Mouse (Mus musculus) forebrain, embryonic 13.5 days (tissue): Measurements from ENCODE around the gene Trp53rkb. TPM values are rescaled to one million over a fixed set of nuclear protein-coding genes. Genes with fewer than 3 reads are reported as not detected.

ENCODE experiments used
- ATAC-seq: fragments of 200-750 bp; cut with Nextera tagmentation; 2 replicates; pipeline ENCODE4 v1.8.0; 2017
- H3K27ac ChIP-seq: fragments of 300-500 bp; sonication (generic); 2 replicates; pipeline ENCODE4 v1.5.1; 2015; ENCODE audit warnings: inconsistent platforms, mild to moderate bottlenecking, moderate library complexity
- H3K27me3 ChIP-seq: fragments of 300-500 bp; sonication (generic); 2 replicates; pipeline ENCODE4 v1.6.1; 2015; ENCODE audit warnings: mild to moderate bottlenecking, inconsistent platforms
- H3K36me3 ChIP-seq: fragments of 300-500 bp; sonication (generic); 2 replicates; pipeline ENCODE4 v1.6.1; 2015; ENCODE audit warnings: mild to moderate bottlenecking, inconsistent platforms; ENCODE audit not compliant: poor library complexity, severe bottlenecking
- H3K4me1 ChIP-seq: fragments of 300-500 bp; sonication (generic); 2 replicates; pipeline ENCODE4 v1.6.1; 2015; ENCODE audit warnings: inconsistent platforms
- H3K4me2 ChIP-seq: fragments of 300-500 bp; sonication (generic); 2 replicates; pipeline ENCODE4 v1.6.1; 2015; ENCODE audit warnings: inconsistent platforms, mild to moderate bottlenecking, moderate library complexity
- H3K4me3 ChIP-seq: fragments of 300-500 bp; sonication (generic); 2 replicates; pipeline ENCODE4 v1.5.1; 2015; ENCODE audit warnings: mild to moderate bottlenecking, inconsistent platforms
- H3K9ac ChIP-seq: fragments of 300-500 bp; sonication (generic); 2 replicates; pipeline ENCODE4 v1.6.1; 2015; ENCODE audit warnings: mild to moderate bottlenecking, inconsistent platforms
- H3K9me3 ChIP-seq: fragments of 300-500 bp; sonication (generic); replicated peaks from 2 replicates; pipeline ENCODE4 v1.6.1; 2016; ENCODE audit warnings: inconsistent platforms
- WGBS: fragments of 180-500 bp; shearing (Covaris S2); methylation state at CpG from one replicate; pipeline ENCODE4 v1.1.7; 2015; 5-methylcytosine and 5-hydroxymethylcytosine counted together
- polyA plus RNA-seq: library from polyadenylated mRNA; unstranded; fragments of >200 nt; fragmentation: Nextera tagmentation; extraction: Ambion mirVana; gene quantifications from 2 replicates; pipeline ENCODE4 v1.2.1, GENCODE M21; 2015

The Trp53rkb gene
- polyA plus RNA-seq, 1 experiment from 2014 or later = 6.7 TPM

GRCm38 (mm10) chr2:166801436-166801835 lies 9.1 kb downstream of the Trp53rkb start:
- Histone ChIP-seq H3K4me1 (peaks cover 9% of the 10 kb centered on the region), H3K27ac (no peak overlapping the region), H3K9me3 (no peaks in the 10 kb centered on the region), H3K27me3 (no peaks in the 10 kb centered on the region), H3K4me2 (no peak overlapping the region), H3K4me3 (no peak overlapping the region), H3K36me3 (peaks cover 30% of the 10 kb centered on the region), H3K9ac (no peak overlapping the region)
- no peak for ATAC-seq
- 68% methylated on average over 2 of the region's 2 CpGs for WGBS

- ATAC-seq = no peak
- peaks cover 15% of the 10 kb centered on the region for H3K4me1 ChIP-seq
- peaks cover 12% of the 10 kb centered on the region for H3K36me3 ChIP-seq
- H3K4me3 ChIP-seq = no peak overlapping the region
- WGBS = 91% methylated on average over 3 of the region's 3 CpGs
- no peaks in the 10 kb centered on the region for H3K27me3 ChIP-seq
- no peak overlapping the region for H3K4me2 ChIP-seq
- no peak overlapping the region for H3K9ac ChIP-seq
- no peaks in the 10 kb centered on the region for H3K9me3 ChIP-seq
- H3K27ac ChIP-seq = no peak overlapping the region
Observed at GRCm38 (mm10) chr2:166803298-166803697, 11.0 kb downstream of the Trp53rkb start.

- under 1% methylated on average over 72 of the region's 76 CpGs for WGBS
- Histone ChIP-seq H3K9me3 (no peaks in the 10 kb centered on the region), H3K4me1 (peaks cover 15% of the 10 kb centered on the region), H3K36me3 (no peaks in the 10 kb centered on the region), H3K27ac (no peak within 1 kb of the TSS), H3K4me2 (peak within 1 kb of the TSS; percentile 85), H3K9ac (peak within 1 kb of the TSS; percentile 85), H3K27me3 (no peaks in the 10 kb centered on the region), H3K4me3 (peak within 1 kb of the TSS; percentile 73)
- ATAC-seq = peak; percentile 87
Observed at GRCm38 (mm10) chr2:166805250-166806172, 13.2 kb downstream of the Trp53rkb start, which contains the start of gene Arfgef2. Gene Arfgef2 (plus strand): TSS chr2:166805588.

- Histone ChIP-seq H3K4me2 (peak overlapping the region; percentile 85), H3K4me3 (peak overlapping the region; percentile 73), H3K36me3 (no peaks in the 10 kb centered on the region), H3K27ac (no peak overlapping the region), H3K9me3 (no peaks in the 10 kb centered on the region), H3K9ac (peak overlapping the region; percentile 85), H3K27me3 (no peaks in the 10 kb centered on the region), H3K4me1 (peaks cover 15% of the 10 kb centered on the region)
- WGBS = 29% methylated on average over 14 of the region's 14 CpGs
- no peak for ATAC-seq
Observed at GRCm38 (mm10) chr2:166806173-166806705, 13.9 kb downstream of the Trp53rkb start.

- WGBS = 89% methylated on average over 6 of the region's 6 CpGs
- no peak for ATAC-seq
- no peak overlapping the region for H3K9ac ChIP-seq
- peaks cover 15% of the 10 kb centered on the region for H3K4me1 ChIP-seq
- no peak overlapping the region for H3K27ac ChIP-seq
- peak overlapping the region; percentile 85; the same call in 1 of the 2 replicates for H3K4me2 ChIP-seq
- H3K27me3 ChIP-seq = no peaks in the 10 kb centered on the region
- no peaks in the 10 kb centered on the region for H3K9me3 ChIP-seq
- no peaks in the 10 kb centered on the region for H3K36me3 ChIP-seq
- 0 out of 2 replicates have a peak overlapping the region, but pooled peaks have one; percentile 73 for H3K4me3 ChIP-seq
Observed at GRCm38 (mm10) chr2:166806813-166807212, 14.5 kb downstream of the Trp53rkb start.

- WGBS = 89% methylated on average over 5 of the region's 5 CpGs
- Histone ChIP-seq H3K4me1 (peaks cover 15% of the 10 kb centered on the region), H3K9me3 (no peaks in the 10 kb centered on the region), H3K4me2 (no peak overlapping the region), H3K27me3 (no peaks in the 10 kb centered on the region), H3K4me3 (no peak overlapping the region), H3K36me3 (no peaks in the 10 kb centered on the region), H3K9ac (no peak overlapping the region), H3K27ac (no peak overlapping the region)
- ATAC-seq = no peak
Observed at GRCm38 (mm10) chr2:166809499-166809898, 17.2 kb downstream of the Trp53rkb start.

- 80% methylated on average over 10 of the region's 10 CpGs for WGBS
Observed at GRCm38 (mm10) chr2:166810821-166811220, 18.5 kb downstream of the Trp53rkb start.

GRCm38 (mm10) chr2:166818463-166819143 lies 26.3 kb downstream of the Trp53rkb start:
- Histone ChIP-seq H3K27ac (no peak overlapping the region), H3K4me3 (no peak overlapping the region), H3K9me3 (no peaks in the 10 kb centered on the region), H3K36me3 (0 out of 2 replicates have a peak, but pooled peaks cover 4% of the 10 kb centered on the region), H3K4me1 (no peaks in the 10 kb centered on the region), H3K4me2 (no peak overlapping the region), H3K27me3 (no peaks in the 10 kb centered on the region), H3K9ac (no peak overlapping the region)
- ATAC-seq = no peak
- WGBS = 87% methylated on average over 9 of the region's 9 CpGs

More at GRCm38 (mm10) chr2:166810821-166811220, 18.5 kb downstream of the Trp53rkb start:
- Histone ChIP-seq H3K36me3 (no peaks in the 10 kb centered on the region), H3K4me3 (no peak overlapping the region), H3K27me3 (no peaks in the 10 kb centered on the region), H3K4me2 (no peak overlapping the region), H3K27ac (no peak overlapping the region), H3K9me3 (no peaks in the 10 kb centered on the region), H3K4me1 (peaks cover 12% of the 10 kb centered on the region), H3K9ac (no peak overlapping the region)
- no peak for ATAC-seq

- Histone ChIP-seq H3K9ac (no peak overlapping the region), H3K27me3 (no peaks in the 10 kb centered on the region), H3K4me2 (no peak overlapping the region), H3K4me3 (no peak overlapping the region), H3K36me3 (0 out of 2 replicates have a peak, but pooled peaks cover 4% of the 10 kb centered on the region), H3K4me1 (no peaks in the 10 kb centered on the region), H3K27ac (no peak overlapping the region), H3K9me3 (no peaks in the 10 kb centered on the region)
- 90% methylated on average over 8 of the region's 8 CpGs for WGBS
- no peak for ATAC-seq
Observed at GRCm38 (mm10) chr2:166819849-166820248, 27.5 kb downstream of the Trp53rkb start.

- WGBS = 76% methylated on average over 2 of the region's 2 CpGs
- Histone ChIP-seq H3K4me3 (no peak overlapping the region), H3K4me1 (no peaks in the 10 kb centered on the region), H3K9me3 (no peaks in the 10 kb centered on the region), H3K27ac (no peak overlapping the region), H3K36me3 (0 out of 2 replicates have a peak, but pooled peaks cover 4% of the 10 kb centered on the region), H3K9ac (no peak overlapping the region), H3K27me3 (no peaks in the 10 kb centered on the region), H3K4me2 (no peak overlapping the region)
- no peak for ATAC-seq
Observed at GRCm38 (mm10) chr2:166820844-166821243, 28.5 kb downstream of the Trp53rkb start.

- H3K9ac ChIP-seq = no peak overlapping the region
- H3K9me3 ChIP-seq = no peaks in the 10 kb centered on the region
- H3K36me3 ChIP-seq = 0 out of 2 replicates have a peak, but pooled peaks cover 4% of the 10 kb centered on the region
- H3K4me1 ChIP-seq = no peaks in the 10 kb centered on the region
- H3K27ac ChIP-seq = no peak overlapping the region
- H3K4me2 ChIP-seq = no peak overlapping the region
- no peak overlapping the region for H3K4me3 ChIP-seq
- WGBS = 95% methylated on average over 3 of the region's 3 CpGs
- ATAC-seq = no peak
- H3K27me3 ChIP-seq = no peaks in the 10 kb centered on the region
Observed at GRCm38 (mm10) chr2:166821406-166821805, 29.1 kb downstream of the Trp53rkb start.
